Mouse (Mus musculus) cerebellum, adult 2 months (tissue): Measurements from ENCODE around the gene Bcor. TPM values are rescaled to one million over a fixed set of nuclear protein-coding genes. Genes with fewer than 3 reads are reported as not detected.
A peak's percentile ranks its signal among the peaks of the same experiment; 100 is the strongest.

ENCODE experiments used
- DNase-seq, 2 experiments: peaks; one replicate each; pipeline ENCODE4 v3.0.0; 2021
- H3K27ac ChIP-seq: fragments of 200-500 bp; 2 replicates; pipeline ENCODE4 v1.5.1; 2012; ENCODE audit warnings: low read length, control low read depth, inconsistent platforms; ENCODE audit not compliant: insufficient read depth
- H3K27me3 ChIP-seq: fragments of 200-500 bp; 2 replicates; pipeline ENCODE4 v1.6.1; 2012; ENCODE audit warnings: inconsistent platforms, mild to moderate bottlenecking, low read length, moderate library complexity; ENCODE audit not compliant: control insufficient read depth, insufficient read depth
- H3K4me1 ChIP-seq: fragments of 200-500 bp; 2 replicates; pipeline ENCODE4 v1.6.1; 2011; ENCODE audit warnings: low read length; ENCODE audit not compliant: control insufficient read depth, insufficient read depth
- H3K4me3 ChIP-seq: fragments of 200-500 bp; replicated peaks from 2 replicates; pipeline ENCODE3; 2011; ENCODE audit warnings: mild to moderate bottlenecking, low read depth, low read length, control low read depth; ENCODE audit not compliant: insufficient read depth
- CTCF ChIP-seq: fragments of 200-500 bp; IDR thresholded peaks from 2 replicates; pipeline ENCODE4 v1.5.1; 2011; ENCODE audit warnings: low read depth, mild to moderate bottlenecking, control low read depth, low read length, moderate library complexity, borderline replicate concordance; ENCODE audit not compliant: insufficient read depth
- POLR2A ChIP-seq: fragments of 200-500 bp; IDR thresholded peaks from 2 replicates; pipeline ENCODE4 v1.6.1; 2011; ENCODE audit warnings: low read length, control low read depth, borderline replicate concordance; ENCODE audit not compliant: insufficient read depth
- WGBS: fragments of 180-500 bp; shearing (Covaris S2); methylation state at CpG from one replicate; pipeline ENCODE4 v1.1.7; 2018; 5-methylcytosine and 5-hydroxymethylcytosine counted together
- polyA plus RNA-seq: library from polyadenylated mRNA; depleted of rRNA; stranded (reverse); fragments of >200 nt; gene quantifications from 2 replicates; pipeline ENCODE4 v1.2.3, GENCODE M21; 2012

The Bcor gene
- polyA plus RNA-seq, 1 experiment = 12.9 TPM

- TF ChIP-seq CTCF (no peak), POLR2A (no peak)
- 10% methylated on average over 39 of the region's 49 CpGs for WGBS
- H3K4me3 ChIP-seq = peak overlapping the region; percentile 2
- H3K27ac ChIP-seq = no peak overlapping the region
- peaks cover 4% of the 10 kb centered on the region; the same call in 1 of the 2 replicates for H3K4me1 ChIP-seq
- peak in 1 of 2 experiments; percentile 35 for DNase-seq
- no peaks in the 10 kb centered on the region for H3K27me3 ChIP-seq
These were observed 26.8 kb downstream of the Bcor start for GRCm38 (mm10) chrX:12133178-12133835.

GRCm38 (mm10) chrX:12132541-12133177, 27.5 kb downstream of the Bcor start:
- DNase-seq = no peak
- Histone ChIP-seq H3K27ac (no peak overlapping the region), H3K4me3 (no peak overlapping the region), H3K27me3 (no peaks in the 10 kb centered on the region), H3K4me1 (peaks cover 4% of the 10 kb centered on the region; the same call in 1 of the 2 replicates)
- 75% methylated on average over 8 of the region's 8 CpGs for WGBS
- TF ChIP-seq CTCF = no peak
- no peak for TF ChIP-seq POLR2A

GRCm38 (mm10) chrX:12129828-12130809, 30.0 kb downstream of the Bcor start:
- 81% methylated on average over 14 of the region's 14 CpGs for WGBS
- Histone ChIP-seq H3K27ac (no peak overlapping the region), H3K4me1 (peaks cover 4% of the 10 kb centered on the region; the same call in 1 of the 2 replicates), H3K27me3 (no peaks in the 10 kb centered on the region; the same call in 1 of the 2 replicates), H3K4me3 (no peak overlapping the region)
- no peak for DNase-seq
- TF ChIP-seq CTCF = no peak
- TF ChIP-seq POLR2A = no peak

DNA sequence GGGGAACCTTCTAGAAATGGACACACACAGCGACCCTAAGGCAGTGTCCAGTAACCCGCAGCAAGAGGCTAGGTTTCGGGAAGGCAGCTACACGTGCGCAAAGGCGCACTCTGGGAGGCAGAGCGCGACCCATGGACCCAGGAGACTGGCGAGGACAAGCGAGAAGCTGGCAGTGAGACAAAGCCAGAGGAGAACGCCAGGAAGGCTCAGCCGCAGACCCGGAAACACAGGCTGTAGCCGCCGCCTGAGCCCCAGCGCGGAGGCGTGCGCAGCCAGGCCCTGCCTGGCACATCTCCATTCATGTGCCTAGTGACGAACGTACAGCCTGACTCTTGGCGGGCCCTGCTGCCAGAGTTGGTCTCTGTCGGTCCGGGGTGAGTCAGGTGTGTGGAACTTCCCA, 30.9 kb downstream of the Bcor start:
- peak overlapping the region; percentile 2 for H3K4me3 ChIP-seq
- no peaks in the 10 kb centered on the region for H3K4me1 ChIP-seq
- H3K27me3 ChIP-seq = no peaks in the 10 kb centered on the region; the same call in 1 of the 2 replicates
- TF ChIP-seq CTCF (no peak), POLR2A (no peak)
- peak; percentile 49 to 57 for DNase-seq
- WGBS = 2% methylated on average over 24 of the region's 24 CpGs
- no peak overlapping the region for H3K27ac ChIP-seq

DNA sequence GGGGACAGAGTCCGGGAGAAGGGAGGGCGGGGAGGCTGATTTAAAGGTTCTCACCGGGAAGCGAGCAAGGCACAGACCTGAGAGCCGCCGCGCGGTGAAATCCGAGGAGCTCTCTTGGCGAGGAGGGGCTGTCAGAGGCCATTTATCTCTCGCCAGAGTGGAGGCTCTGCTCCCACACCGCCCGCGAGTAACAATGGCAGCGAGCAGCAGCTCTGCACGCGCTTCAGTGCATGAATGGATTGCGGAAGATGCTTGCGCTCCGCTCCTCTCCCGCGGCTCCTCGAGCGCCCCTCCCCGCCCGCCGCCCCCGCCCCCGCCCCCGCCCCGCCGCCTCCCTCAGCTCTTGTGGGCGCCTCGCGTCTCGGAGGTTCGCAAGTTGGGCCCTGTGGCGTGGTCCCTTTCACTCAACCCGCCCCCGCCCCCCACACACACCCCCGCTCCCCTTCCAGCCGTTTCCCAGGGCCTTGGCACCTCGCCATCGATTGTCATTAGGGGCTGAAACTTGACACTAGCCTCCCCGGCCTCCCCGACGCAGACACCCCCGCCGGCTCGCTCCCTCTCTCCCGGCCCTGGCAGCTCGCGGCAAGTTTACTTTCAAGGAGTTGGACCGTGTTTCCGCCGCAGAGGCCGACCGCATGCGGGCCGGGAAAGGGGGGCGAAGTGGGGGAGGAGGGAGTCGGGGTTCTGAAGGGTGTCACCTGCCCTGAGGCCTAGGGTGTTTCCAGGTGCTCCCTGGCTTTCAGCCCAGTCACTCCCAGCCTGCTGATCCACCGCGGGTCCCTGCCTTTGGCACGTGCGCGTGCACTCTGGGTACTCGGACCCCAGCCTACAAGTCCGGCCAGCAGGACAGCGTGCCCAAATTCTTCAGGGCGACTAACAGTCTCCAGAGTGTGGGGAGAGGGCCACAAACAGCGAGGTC, 31.7 kb downstream of the Bcor start:
- no peak overlapping the region for H3K27ac ChIP-seq
- H3K27me3 ChIP-seq = no peaks in the 10 kb centered on the region; the same call in 1 of the 2 replicates
- DNase-seq = peak in 1 of 2 experiments; percentile 30
- no peak for TF ChIP-seq CTCF
- no peak for TF ChIP-seq POLR2A
- H3K4me3 ChIP-seq = peak overlapping the region; percentile 59
- 2% methylated on average over 53 of the region's 72 CpGs for WGBS
- H3K4me1 ChIP-seq = no peaks in the 10 kb centered on the region

GRCm38 (mm10) chrX:12127799-12128164, 32.4 kb downstream of the Bcor start:
- Histone ChIP-seq H3K4me1 (no peaks in the 10 kb centered on the region), H3K4me3 (peak overlapping the region; percentile 59), H3K27ac (no peak overlapping the region), H3K27me3 (no peaks in the 10 kb centered on the region; the same call in 1 of the 2 replicates)
- WGBS = 2% methylated on average over 32 of the region's 37 CpGs
- DNase-seq = no peak
- TF ChIP-seq POLR2A (no peak), CTCF (no peak)
